Mouse (Mus musculus) embryonic facial prominence, embryonic 11.5 days (tissue): ENCODE measurements at regions not wholly inside any gene's neighbourhood (a gene's known extent, or its start where the extent isn't known, plus 50 kb on each side); places are given as distances from the start of the nearest gene placed in this dataset.

ENCODE experiments used
- ATAC-seq: fragments of 200-750 bp; cut with Nextera tagmentation; replicated peaks from 2 replicates; pipeline ENCODE4 v1.8.0; 2017; ENCODE audit warnings: low read depth; ENCODE audit not compliant: insufficient number of reproducible peaks, low FRiP score, low TSS enrichment
- DNase-seq: peaks from one replicate; pipeline ENCODE4 v3.0.0-alpha.2; 2015; ENCODE audit warnings: low spot score
- H3K27ac ChIP-seq: fragments of 300-500 bp; sonication (generic); replicated peaks from 2 replicates; pipeline ENCODE4 v1.5.1; 2014; ENCODE audit warnings: mild to moderate bottlenecking, low read depth, low read length, control low read depth
- H3K27me3 ChIP-seq: fragments of 300-500 bp; sonication (generic); 2 replicates; pipeline ENCODE4 v1.6.1; 2014; ENCODE audit warnings: mild to moderate bottlenecking, low read length, moderate library complexity, mixed read lengths; ENCODE audit not compliant: control insufficient read depth, insufficient read depth
- H3K36me3 ChIP-seq: fragments of 300-500 bp; sonication (generic); replicated peaks from 2 replicates; pipeline ENCODE4 v1.6.1; 2014; ENCODE audit warnings: low read depth, mild to moderate bottlenecking, low read length, moderate library complexity, mixed read lengths; ENCODE audit not compliant: control insufficient read depth, insufficient read depth
- H3K4me1 ChIP-seq: fragments of 300-500 bp; sonication (generic); 2 replicates; pipeline ENCODE4 v1.6.1; 2014; ENCODE audit warnings: low read length, mixed read lengths; ENCODE audit not compliant: control insufficient read depth, insufficient read depth
- H3K4me2 ChIP-seq: fragments of 300-500 bp; sonication (generic); 2 replicates; pipeline ENCODE4 v1.6.1; 2014; ENCODE audit warnings: low read depth, mild to moderate bottlenecking, control low read depth, low read length, moderate library complexity
- H3K4me3 ChIP-seq: fragments of 300-500 bp; sonication (generic); 2 replicates; pipeline ENCODE4 v1.5.1; 2014; ENCODE audit warnings: low read depth, low read length, control low read depth
- H3K9ac ChIP-seq: fragments of 300-500 bp; sonication (generic); replicated peaks from 2 replicates; pipeline ENCODE4 v1.6.1; 2014; ENCODE audit warnings: mild to moderate bottlenecking, control low read depth, low read length
- H3K9me3 ChIP-seq: fragments of 300-500 bp; sonication (generic); replicated peaks from 2 replicates; pipeline ENCODE4 v1.6.1; 2016; ENCODE audit warnings: mild to moderate bottlenecking, low read length, inconsistent platforms, mixed read lengths; ENCODE audit not compliant: control insufficient read depth
- WGBS: fragments of 180-500 bp; shearing (Covaris S2); extraction: QIAGEN DNeasy Blood & Tissue Kit; methylation state at CpG from one replicate; pipeline ENCODE4 v1.1.7; 2014; 5-methylcytosine and 5-hydroxymethylcytosine counted together

- Histone ChIP-seq H3K27me3 (no peaks in the 10 kb centered on the region), H3K4me1 (no peaks in the 10 kb centered on the region), H3K9me3 (no peaks in the 10 kb centered on the region), H3K9ac (no peak overlapping the region), H3K4me3 (no peak overlapping the region), H3K27ac (no peak overlapping the region), H3K36me3 (no peaks in the 10 kb centered on the region), H3K4me2 (no peak overlapping the region)
- no peak for DNase-seq
- ATAC-seq: no peak
- 55% methylated on average over 4 of the region's 4 CpGs for WGBS
These were observed 120.3 kb downstream of the Gm10295 start for GRCm38 (mm10) chr7:71230901-71231477.

DNA sequence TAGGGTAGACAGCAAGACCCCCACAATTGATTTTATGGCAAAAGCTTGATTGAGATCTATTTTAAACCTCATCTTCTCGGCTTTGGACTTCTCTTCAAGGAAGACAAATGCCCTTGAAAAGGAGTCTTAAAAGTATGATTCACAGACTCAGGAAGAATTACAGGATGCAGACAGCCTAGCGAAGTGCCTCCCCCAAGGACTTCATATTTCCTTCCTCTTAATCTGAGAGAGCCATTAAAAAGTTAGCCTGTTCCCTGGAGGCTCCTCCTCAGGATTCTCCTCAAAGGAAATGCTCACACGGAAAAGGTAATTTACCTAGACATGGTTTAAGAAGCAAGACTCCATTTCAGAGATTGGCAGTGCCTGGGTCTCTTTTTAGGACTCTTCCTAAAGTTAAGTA lies 122.1 kb downstream of the Gm10295 start:
- Histone ChIP-seq H3K4me3 (no peak overlapping the region), H3K36me3 (no peaks in the 10 kb centered on the region), H3K4me1 (no peaks in the 10 kb centered on the region), H3K27ac (no peak overlapping the region), H3K27me3 (no peaks in the 10 kb centered on the region), H3K9me3 (no peaks in the 10 kb centered on the region), H3K9ac (no peak overlapping the region), H3K4me2 (no peak overlapping the region)
- DNase-seq: no peak
- ATAC-seq: no peak
- WGBS: 55% methylated on average over 3 of the region's 3 CpGs

DNA sequence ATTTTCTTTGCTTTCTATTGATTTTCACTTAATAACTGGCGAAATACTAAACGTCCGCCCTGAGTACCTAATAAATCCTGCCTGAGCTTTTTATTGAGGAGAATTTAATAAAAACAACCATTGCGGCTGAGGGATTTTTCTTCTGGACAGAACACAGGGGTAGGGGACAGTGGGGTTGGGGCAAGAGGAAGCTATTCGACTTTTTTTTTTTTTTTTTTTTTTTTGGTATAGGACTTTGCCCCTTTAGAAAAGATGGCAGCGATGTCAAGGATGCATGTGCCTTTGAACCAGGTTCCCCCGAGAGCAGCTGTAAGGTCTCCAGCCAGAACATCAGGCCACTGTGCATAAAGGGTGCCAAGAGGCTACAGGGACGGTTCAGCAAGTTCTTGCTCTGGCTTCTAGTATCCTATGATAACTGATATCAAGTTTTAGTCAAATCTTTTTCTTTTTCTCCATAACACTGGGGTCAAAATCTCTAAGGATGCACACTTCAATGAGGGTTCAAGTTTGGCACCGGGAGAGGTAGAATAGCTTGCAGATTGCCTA lies 126.9 kb downstream of the Gm10295 start:
- no peaks in the 10 kb centered on the region for H3K4me1 ChIP-seq
- DNase-seq (no peak), ATAC-seq (no peak)
- H3K4me3 ChIP-seq: no peak overlapping the region
- no peak overlapping the region for H3K9ac ChIP-seq
- no peak overlapping the region for H3K4me2 ChIP-seq
- H3K9me3 ChIP-seq: no peaks in the 10 kb centered on the region
- H3K27ac ChIP-seq: no peak overlapping the region
- H3K27me3 ChIP-seq: no peaks in the 10 kb centered on the region
- whole genome bisulfite sequencing: 87% methylated on average over 9 of the region's 9 CpGs
- no peaks in the 10 kb centered on the region for H3K36me3 ChIP-seq

GRCm38 (mm10) chr7:71223513-71224319 lies 127.6 kb downstream of the Gm10295 start:
- 87% methylated on average over 17 of the region's 17 CpGs for WGBS
- Histone ChIP-seq H3K27me3 (no peaks in the 10 kb centered on the region), H3K27ac (no peak overlapping the region), H3K36me3 (no peaks in the 10 kb centered on the region), H3K9ac (no peak overlapping the region), H3K9me3 (no peaks in the 10 kb centered on the region), H3K4me1 (no peaks in the 10 kb centered on the region), H3K4me2 (no peak overlapping the region), H3K4me3 (no peak overlapping the region)
- DNase-seq: no peak
- ATAC-seq: no peak

DNA sequence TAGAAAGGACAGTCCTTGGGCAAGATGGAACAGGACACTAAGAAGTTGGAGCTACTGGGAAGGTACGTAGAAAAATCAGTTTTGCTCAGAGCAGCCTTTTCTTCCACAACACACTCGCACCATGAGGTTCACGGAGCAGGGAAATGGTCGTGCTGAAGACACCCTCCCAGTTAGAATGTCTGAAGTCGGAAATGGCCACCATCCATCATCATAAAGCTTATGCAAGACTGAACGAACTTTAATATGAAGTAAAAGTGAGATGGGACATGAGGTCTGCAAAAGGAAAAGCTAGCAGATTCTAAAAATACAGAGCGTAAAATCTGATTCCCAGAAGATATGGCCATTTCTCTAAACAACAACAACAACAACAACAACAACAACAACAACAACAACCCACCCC lies 133.9 kb downstream of the Gm10295 start:
- no peak for ATAC-seq
- DNase-seq: no peak
- H3K4me3 ChIP-seq: no peak overlapping the region
- H3K4me1 ChIP-seq: no peaks in the 10 kb centered on the region
- 81% methylated on average over 7 of the region's 7 CpGs for WGBS
- H3K36me3 ChIP-seq: no peaks in the 10 kb centered on the region
- H3K4me2 ChIP-seq: no peak overlapping the region
- H3K27me3 ChIP-seq: no peaks in the 10 kb centered on the region
- no peak overlapping the region for H3K9ac ChIP-seq
- no peak overlapping the region for H3K27ac ChIP-seq
- H3K9me3 ChIP-seq: no peaks in the 10 kb centered on the region

GRCm38 (mm10) chr7:71216808-71217207 lies 134.5 kb downstream of the Gm10295 start:
- 52% methylated on average over 2 of the region's 2 CpGs for WGBS
- Histone ChIP-seq H3K36me3 (no peaks in the 10 kb centered on the region), H3K27ac (no peak overlapping the region), H3K9ac (no peak overlapping the region), H3K9me3 (no peaks in the 10 kb centered on the region), H3K4me2 (no peak overlapping the region), H3K27me3 (no peaks in the 10 kb centered on the region), H3K4me3 (no peak overlapping the region), H3K4me1 (no peaks in the 10 kb centered on the region)
- DNase-seq (no peak), ATAC-seq (no peak)

DNA sequence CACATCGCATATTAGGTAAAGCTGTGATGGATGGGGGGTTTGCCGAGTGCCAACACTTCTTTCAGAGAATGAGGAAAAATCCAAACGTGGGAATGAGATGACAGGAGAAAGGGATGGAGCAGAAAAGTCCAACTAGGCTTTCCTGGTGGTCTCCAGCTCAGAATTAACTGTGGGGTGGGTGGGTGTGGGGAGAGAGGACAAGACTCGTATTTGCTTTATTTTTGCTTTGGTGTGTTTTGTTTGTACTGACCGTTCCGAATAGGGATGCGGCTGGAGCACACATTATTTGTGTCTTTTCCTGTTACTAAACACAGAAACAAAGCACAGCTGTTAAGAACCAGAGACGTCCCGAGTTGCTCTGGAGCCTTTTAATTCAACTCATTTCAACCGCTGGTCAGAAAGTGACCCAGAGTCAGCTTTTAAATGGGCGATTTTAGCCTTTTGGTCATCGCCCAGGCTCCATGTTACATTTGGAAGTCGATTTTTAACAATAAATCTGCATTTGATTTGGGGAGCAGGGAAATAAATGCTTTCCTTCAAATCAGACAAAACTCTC lies 136.7 kb downstream of the Gm10295 start:
- Histone ChIP-seq H3K4me1 (no peaks in the 10 kb centered on the region), H3K36me3 (no peaks in the 10 kb centered on the region), H3K4me3 (no peak overlapping the region), H3K9ac (no peak overlapping the region), H3K27me3 (no peaks in the 10 kb centered on the region), H3K4me2 (no peak overlapping the region), H3K27ac (no peak overlapping the region), H3K9me3 (no peaks in the 10 kb centered on the region)
- ATAC-seq (no peak), DNase-seq (no peak)
- WGBS: 64% methylated on average over 13 of the region's 13 CpGs

- WGBS: 35% methylated on average over 7 of the region's 7 CpGs
- H3K27me3 ChIP-seq: no peaks in the 10 kb centered on the region
- no peak for DNase-seq
- no peak overlapping the region for H3K9ac ChIP-seq
- no peak overlapping the region for H3K27ac ChIP-seq
- H3K4me1 ChIP-seq: no peaks in the 10 kb centered on the region
- no peaks in the 10 kb centered on the region for H3K9me3 ChIP-seq
- no peak for ATAC-seq
- H3K4me2 ChIP-seq: no peak overlapping the region
- no peaks in the 10 kb centered on the region for H3K36me3 ChIP-seq
- H3K4me3 ChIP-seq: no peak overlapping the region
These were observed 158.2 kb downstream of the Gm10295 start for GRCm38 (mm10) chr7:71193131-71193530.
